Mouse (Mus musculus): Measurements from ENCODE around the gene Tuft1.
"Not testable (repeated sequence)": the region's sequence is repeated elsewhere in the genome, so short reads cannot be mapped to it uniquely, and the experiment has no call there.

The Tuft1 gene

GRCm38 (mm10) chr3:94658740-94659095 is at the start of gene Tuft1:
Gene Tuft1, minus strand, starts transcription at chr3:94658872.
- not testable (repeated sequence) for DNase-seq (ENCODE audit: low read depth, low spot score)

DNA sequence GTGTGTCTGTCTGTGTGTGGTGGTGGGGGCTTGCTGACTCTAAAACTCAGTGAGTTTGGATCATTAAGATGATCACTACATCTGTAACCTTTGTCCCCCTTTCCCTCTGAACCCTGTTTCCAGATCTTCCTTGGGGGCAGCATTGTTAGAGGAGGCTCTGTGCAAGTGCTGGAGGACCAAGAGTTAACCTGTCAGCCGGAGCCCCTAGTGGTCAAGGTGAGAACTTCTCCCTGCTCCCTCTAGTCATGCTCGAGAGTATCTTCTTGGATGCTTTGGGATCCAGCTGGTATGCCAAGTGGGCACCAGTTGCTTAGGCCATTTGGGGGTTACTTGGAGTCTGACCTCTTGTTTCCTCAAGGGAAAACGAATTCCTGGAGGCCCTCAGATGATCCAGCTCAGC is 44.7 kb upstream of the Tuft1 start:
- not testable (repeated sequence) for DNase-seq (ENCODE audit: low read depth, low spot score)

DNA sequence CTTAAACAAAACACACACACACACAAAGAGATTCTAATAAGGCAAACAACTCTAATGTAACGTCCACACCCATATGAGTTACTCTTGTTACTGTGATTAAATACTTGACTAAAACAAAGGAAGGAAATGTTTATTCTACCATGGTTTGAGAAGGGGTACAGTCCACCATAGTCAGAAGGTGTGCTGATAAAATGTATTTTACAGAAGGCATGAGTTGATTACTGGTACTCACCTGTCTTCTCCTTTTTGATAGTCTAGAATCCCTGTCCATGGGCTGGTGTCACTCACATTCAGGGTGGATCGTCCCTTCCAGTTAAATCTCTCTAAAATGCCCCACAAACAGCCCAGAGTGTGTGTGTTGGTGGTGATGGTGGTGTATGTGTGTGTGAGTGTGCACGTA is 44.2 kb upstream of the Tuft1 start:
- no peak for DNase-seq (ENCODE audit: low read depth, low spot score)

DNA sequence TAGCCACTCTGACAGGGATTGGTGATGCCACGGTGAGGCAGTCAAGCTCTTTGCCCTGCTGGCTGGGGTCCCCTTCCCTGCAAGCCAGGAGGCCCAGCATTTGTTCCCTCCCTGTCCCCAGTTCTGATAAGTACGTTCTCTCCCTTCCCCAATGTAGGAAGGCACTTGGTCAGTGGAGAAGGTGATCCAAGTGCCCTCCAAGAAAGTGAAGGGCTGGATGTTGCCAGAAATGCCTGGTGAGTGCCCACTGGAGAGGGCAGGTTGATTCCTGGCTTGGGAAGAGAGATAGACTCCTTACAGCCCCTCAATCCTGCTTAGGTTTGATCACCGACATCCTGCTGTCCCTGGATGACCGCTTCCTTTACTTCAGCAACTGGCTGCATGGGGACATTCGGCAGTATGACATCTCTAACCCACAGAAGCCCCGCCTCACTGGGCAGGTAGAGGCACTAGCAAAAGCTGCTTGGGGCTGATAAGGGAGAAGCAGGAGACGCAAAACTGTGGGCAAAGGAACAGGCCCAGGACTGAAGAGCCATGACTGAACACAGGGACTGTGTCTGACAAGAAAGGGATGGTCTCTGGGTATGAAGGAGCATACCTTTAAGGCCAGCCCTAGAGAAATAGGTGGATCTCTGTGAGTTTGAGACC is 43.6 kb upstream of the Tuft1 start:
- not testable (repeated sequence) for DNase-seq (ENCODE audit: low read depth, low spot score)

DNA sequence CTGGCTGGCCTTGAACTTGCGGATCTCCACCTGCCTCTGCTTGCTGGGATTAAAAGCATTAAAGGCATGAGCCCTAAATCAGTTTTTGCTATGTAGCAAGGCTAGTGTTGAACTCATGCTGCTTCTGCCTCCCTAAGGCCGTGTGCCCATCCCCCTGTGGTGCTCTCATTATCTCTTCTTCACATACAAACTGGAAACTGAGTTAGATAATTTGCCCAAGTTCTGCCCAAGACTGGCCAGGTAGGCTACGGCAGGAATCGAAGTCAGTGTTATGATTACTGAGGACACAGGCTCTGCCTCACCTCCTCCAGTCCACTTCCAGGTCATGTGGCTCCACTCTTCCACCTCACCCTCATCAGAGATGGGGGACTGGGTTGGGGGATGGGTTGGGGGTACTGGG is 37.6 kb upstream of the Tuft1 start:
- not testable (repeated sequence) for DNase-seq (ENCODE audit: low read depth, low spot score)

- DNase-seq (ENCODE audit: low read depth, low spot score) = not testable (repeated sequence)
Observed at GRCm38 (mm10) chr3:94695591-94695990, 36.9 kb upstream of the Tuft1 start.

DNA sequence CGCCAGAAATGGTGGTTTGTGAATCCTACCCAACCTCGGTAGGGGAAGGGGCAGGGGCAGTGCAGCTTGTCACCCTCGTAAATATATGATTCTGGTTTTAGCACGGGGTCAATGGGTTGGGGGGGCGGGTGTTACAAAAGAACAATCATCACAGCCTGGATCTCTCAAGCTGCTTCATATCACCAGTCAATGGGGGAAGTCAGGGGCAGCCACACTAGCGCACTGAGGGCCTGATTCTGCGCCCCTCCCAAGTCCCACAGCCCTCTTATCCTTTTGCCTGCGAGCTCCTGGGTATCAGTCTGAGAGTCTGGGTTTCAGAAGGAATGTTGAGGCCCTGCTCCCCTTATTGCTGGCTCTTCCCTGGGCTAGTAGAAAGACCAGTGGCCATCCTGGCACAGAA is 35.2 kb upstream of the Tuft1 start:
- not testable (repeated sequence) for DNase-seq (ENCODE audit: low read depth, low spot score)

GRCm38 (mm10) chr3:94693329-94693825 is 34.7 kb upstream of the Tuft1 start, which contains the start of gene Selenbp2:
Gene Selenbp2, plus strand, starts transcription at chr3:94693556.
- DNase-seq (ENCODE audit: low read depth, low spot score) = no peak

DNA sequence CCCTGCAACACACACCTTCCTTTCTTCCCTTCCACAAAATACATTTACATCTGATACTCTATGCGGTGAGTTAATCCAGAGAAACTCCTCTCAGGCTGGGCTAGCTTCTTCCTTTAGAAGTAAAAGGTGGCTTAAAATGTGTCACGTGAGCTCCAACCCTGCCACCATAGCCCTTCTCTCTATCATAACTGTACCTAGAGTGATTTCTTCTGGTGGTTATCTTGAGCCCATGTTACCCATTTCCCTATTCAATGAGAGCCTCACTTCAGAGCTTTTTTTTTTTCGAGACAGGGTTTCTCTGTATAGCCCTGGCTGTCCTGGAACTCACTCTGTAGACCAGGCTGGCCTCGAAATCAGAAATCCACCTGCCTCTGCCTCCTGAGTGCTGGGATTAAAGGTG is 33.0 kb upstream of the Tuft1 start:
- not testable (repeated sequence) for DNase-seq (ENCODE audit: low read depth, low spot score)

GRCm38 (mm10) chr3:94690616-94691247 is 32.1 kb upstream of the Tuft1 start:
- DNase-seq (ENCODE audit: low read depth, low spot score) = no peak

DNA sequence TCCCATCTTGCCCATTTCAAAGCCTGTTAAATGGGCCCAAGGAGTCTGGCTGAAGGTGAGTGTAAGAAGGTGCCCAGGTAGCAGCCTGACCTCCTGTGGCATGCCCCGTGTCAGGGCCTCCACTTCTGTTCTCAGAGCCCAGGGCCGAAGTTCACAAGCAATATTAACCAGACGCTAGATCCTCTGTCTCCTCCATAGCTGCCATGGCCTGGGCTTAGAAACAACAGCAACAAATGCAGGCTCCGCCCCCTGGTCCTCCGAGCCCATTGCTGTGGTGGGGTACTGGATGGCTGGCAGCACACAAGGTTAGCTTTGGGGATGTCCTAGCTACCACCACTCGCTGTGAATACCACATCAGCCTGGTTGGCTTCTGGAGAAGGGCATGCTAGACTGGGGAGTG is 31.5 kb upstream of the Tuft1 start:
- DNase-seq (ENCODE audit: low read depth, low spot score) = not testable (repeated sequence)

DNA sequence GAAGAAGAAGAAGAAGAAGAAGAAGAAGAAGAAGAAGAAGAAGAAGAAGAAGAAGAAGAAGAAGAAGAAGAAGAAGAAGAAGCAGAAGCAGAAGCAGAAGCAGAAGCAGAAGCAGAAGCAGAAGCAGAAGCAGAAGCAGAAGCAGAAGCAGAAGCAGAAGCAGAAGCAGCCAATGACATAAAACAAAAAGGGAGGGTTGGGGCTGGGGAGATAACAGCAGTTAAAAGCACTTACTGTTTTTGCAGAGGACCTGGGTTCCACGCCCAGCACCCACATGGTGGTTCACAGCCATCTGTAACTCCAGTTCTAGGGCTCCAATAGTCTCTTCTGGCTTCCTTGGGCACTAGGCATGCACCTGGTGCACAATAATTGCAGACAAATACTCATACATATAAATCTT is 30.5 kb upstream of the Tuft1 start:
- not testable (repeated sequence) for DNase-seq (ENCODE audit: low read depth, low spot score)

DNA sequence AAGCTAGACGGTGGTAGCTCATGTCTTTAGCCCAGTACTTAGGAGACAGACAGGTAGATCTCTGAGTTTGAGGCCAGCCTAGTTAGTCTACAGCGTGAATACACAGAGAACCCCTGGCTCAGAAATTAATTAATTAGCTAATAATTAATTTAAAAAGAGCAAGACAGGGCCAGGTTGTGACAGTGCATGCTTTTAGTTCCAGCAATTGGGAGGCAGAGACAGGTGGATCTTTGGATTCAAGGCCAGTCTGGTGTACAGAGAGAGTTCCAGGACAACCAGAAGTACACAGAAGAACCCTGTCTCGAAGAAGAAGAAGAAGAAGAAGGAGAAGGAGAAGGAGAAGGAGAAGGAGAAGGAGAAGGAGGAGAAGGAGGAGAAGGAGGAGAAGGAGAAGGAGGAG is 30.0 kb upstream of the Tuft1 start:
- DNase-seq (ENCODE audit: low read depth, low spot score) = not testable (repeated sequence)

DNA sequence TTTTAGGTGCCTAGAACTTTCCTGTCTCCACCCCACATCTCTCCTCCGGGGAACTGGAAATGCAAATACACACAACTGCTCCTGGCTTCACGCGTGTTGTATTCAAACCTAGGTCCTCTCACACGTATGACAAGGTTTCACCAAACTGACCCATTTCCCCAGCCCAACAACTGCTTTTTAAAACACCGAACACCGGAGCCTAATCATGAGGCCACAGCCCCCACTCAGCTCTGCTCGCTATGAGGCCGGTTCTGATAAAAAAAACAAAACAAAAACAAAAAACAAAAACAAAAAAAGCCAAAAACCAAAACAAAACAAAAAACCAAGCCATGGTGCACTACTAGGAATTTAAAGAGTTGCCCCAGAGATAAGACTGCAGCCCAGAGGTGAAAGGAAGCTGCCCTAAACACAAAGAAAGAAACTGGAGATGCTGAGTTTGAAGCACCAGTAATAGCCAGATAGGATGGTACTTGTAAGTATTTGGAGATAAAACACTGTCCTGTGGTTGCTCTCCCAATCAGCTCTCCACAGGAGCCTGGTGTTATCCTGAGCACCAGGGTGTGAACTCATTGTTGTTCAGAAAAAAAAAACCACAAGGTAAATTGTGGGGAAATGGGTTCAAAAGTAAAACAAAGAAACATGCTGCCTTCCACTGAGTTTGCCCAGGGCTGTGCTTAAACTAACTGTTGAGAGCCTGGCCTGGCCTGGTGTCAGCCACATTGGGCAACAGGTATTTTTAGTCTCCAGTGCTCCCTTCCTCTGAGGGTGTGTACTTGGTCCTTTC is 27.5 kb upstream of the Tuft1 start:
- not testable (repeated sequence) for DNase-seq (ENCODE audit: low read depth, low spot score)

DNA sequence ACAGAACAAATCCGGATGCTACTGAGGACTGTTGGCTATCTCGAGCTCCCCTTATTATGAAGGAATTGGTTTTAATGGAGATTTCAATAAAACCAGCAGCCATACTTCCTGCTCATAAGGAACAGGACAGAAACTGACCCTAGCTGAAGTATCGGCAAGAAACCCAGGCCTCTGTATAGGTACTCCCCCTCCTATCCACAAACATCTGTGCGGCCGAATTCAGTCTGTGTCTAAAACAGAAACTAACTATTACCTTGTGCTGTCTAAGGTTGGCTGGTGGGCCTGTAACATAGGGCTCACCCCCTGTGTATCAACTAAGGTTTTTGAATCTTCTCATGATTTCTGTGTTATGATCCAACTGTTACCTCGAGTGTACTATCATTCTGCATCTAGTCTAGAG is 25.0 kb upstream of the Tuft1 start:
- no peak for DNase-seq (ENCODE audit: low read depth, low spot score)

- DNase-seq (ENCODE audit: low read depth, low spot score) = no peak
Observed at GRCm38 (mm10) chr3:94680783-94681182, 22.1 kb upstream of the Tuft1 start.

GRCm38 (mm10) chr3:94680032-94680431 is 21.4 kb upstream of the Tuft1 start:
- not testable (repeated sequence) for DNase-seq (ENCODE audit: low read depth, low spot score)

GRCm38 (mm10) chr3:94679351-94679841 is 20.7 kb upstream of the Tuft1 start:
- no peak for DNase-seq (ENCODE audit: low read depth, low spot score)

DNA sequence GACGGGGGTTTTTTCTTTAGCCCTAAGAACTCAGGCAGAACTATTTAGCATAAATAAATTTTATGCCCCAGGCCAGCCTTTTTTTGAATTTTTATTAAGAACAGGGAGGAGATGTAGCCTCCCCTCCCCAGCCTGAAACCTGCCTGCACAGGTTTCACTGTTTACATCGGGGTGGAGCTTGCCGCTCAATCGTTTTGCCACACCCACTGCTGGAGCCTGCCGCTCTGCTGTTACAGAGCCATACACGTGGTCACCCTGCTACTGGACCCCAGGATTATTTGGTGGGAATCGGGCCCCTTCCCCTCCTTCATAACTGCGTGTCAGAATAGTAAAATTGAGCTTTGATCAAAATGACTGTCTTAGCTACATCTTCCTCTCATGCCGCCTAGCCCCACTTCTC is 16.4 kb upstream of the Tuft1 start:
- not testable (repeated sequence) for DNase-seq (ENCODE audit: low read depth, low spot score)

- not testable (repeated sequence) for DNase-seq (ENCODE audit: low read depth, low spot score)
Observed at GRCm38 (mm10) chr3:94665896-94666295, 7.2 kb upstream of the Tuft1 start.

GRCm38 (mm10) chr3:94665060-94665802 is 6.6 kb upstream of the Tuft1 start:
- not testable (repeated sequence) for DNase-seq (ENCODE audit: low read depth, low spot score)
